Mouse (Mus musculus) large intestine, adult 2 months (tissue): ENCODE results near the gene Spsb1. TPM values are rescaled to one million over a fixed set of nuclear protein-coding genes. Genes with fewer than 3 reads are reported as not detected.

Experiments used
- DNase-seq: peaks from one replicate; pipeline ENCODE4 v3.0.0-alpha.2; 2012; ENCODE audit warnings: low read depth, low spot score
- WGBS: fragments of 180-500 bp; shearing (Covaris S2); methylation state at CpG from one replicate; pipeline ENCODE4 v1.1.7; 2018; 5-methylcytosine and 5-hydroxymethylcytosine counted together
- polyA plus RNA-seq: library from polyadenylated mRNA; depleted of rRNA; stranded (reverse); fragments of >200 nt; gene quantifications from 2 replicates; pipeline ENCODE4 v1.2.3, GENCODE M21; 2012; rRNA removed

Gene Spsb1
- 21.5 and 26.4 TPM in 2 replicates for polyA plus RNA-seq

- under 1% methylated on average over 51 of the region's 51 CpGs for WGBS
- peak; percentile 83 for DNase-seq
Observed at GRCm38 (mm10) chr4:149954893-149955439, at the start of gene Spsb1. Gene Spsb1, minus strand, starts transcription at chr4:149955043.

- DNase-seq = no peak
- 53% methylated on average over 4 of the region's 4 CpGs for WGBS
Observed at GRCm38 (mm10) chr4:150003641-150004040, 48.8 kb upstream of the Spsb1 start.

- no peak for DNase-seq
Observed at GRCm38 (mm10) chr4:150003021-150003580, 48.3 kb upstream of the Spsb1 start.

GRCm38 (mm10) chr4:150002021-150002528 is 47.2 kb upstream of the Spsb1 start:
- WGBS = 41% methylated on average over 12 of the region's 12 CpGs
- no peak for DNase-seq

More at GRCm38 (mm10) chr4:150003021-150003580, 48.3 kb upstream of the Spsb1 start:
- 24% methylated on average over 7 of the region's 7 CpGs for WGBS

GRCm38 (mm10) chr4:150001221-150001860 is 46.5 kb upstream of the Spsb1 start:
- WGBS = 37% methylated on average over 10 of the region's 10 CpGs
- no peak for DNase-seq

- DNase-seq = no peak
Observed at GRCm38 (mm10) chr4:149999931-150000555, 45.2 kb upstream of the Spsb1 start.

GRCm38 (mm10) chr4:149999510-149999900 is 44.7 kb upstream of the Spsb1 start:
- DNase-seq = no peak
- WGBS = 86% methylated on average over 9 of the region's 9 CpGs

More at GRCm38 (mm10) chr4:149999931-150000555, 45.2 kb upstream of the Spsb1 start:
- 82% methylated on average over 15 of the region's 15 CpGs for WGBS

- DNase-seq = no peak
- 75% methylated on average over 14 of the region's 14 CpGs for WGBS
Observed at GRCm38 (mm10) chr4:149998786-149999509, 44.1 kb upstream of the Spsb1 start.

- WGBS = 48% methylated on average over 10 of the region's 10 CpGs
- no peak for DNase-seq
Observed at GRCm38 (mm10) chr4:149997999-149998398, 43.2 kb upstream of the Spsb1 start.

- 28% methylated on average over 7 of the region's 7 CpGs for whole genome bisulfite sequencing
- no peak for DNase-seq
Observed at GRCm38 (mm10) chr4:149996440-149996839, 41.6 kb upstream of the Spsb1 start.

- 59% methylated on average over 7 of the region's 7 CpGs for WGBS
- no peak for DNase-seq
Observed at GRCm38 (mm10) chr4:149995911-149996310, 41.1 kb upstream of the Spsb1 start.

GRCm38 (mm10) chr4:149994218-149994617 is 39.4 kb upstream of the Spsb1 start:
- DNase-seq = no peak
- 93% methylated on average over 10 of the region's 10 CpGs for WGBS

- no peak for DNase-seq
- WGBS = 92% methylated on average over 8 of the region's 8 CpGs
Observed at GRCm38 (mm10) chr4:149992670-149993032, 37.8 kb upstream of the Spsb1 start.

- DNase-seq = no peak
- 93% methylated on average over 13 of the region's 13 CpGs for WGBS
Observed at GRCm38 (mm10) chr4:149991755-149992669, 37.2 kb upstream of the Spsb1 start.

GRCm38 (mm10) chr4:149990954-149991633 is 36.3 kb upstream of the Spsb1 start:
- DNase-seq = no peak

GRCm38 (mm10) chr4:149990212-149990953 is 35.5 kb upstream of the Spsb1 start:
- WGBS = 17% methylated on average over 8 of the region's 8 CpGs
- no peak for DNase-seq

More at GRCm38 (mm10) chr4:149990954-149991633, 36.3 kb upstream of the Spsb1 start:
- 36% methylated on average over 9 of the region's 9 CpGs for whole genome bisulfite sequencing

- DNase-seq = peak; percentile 67
- WGBS = 2% methylated on average over 21 of the region's 21 CpGs
Observed at GRCm38 (mm10) chr4:149988931-149989556, 34.2 kb upstream of the Spsb1 start.
